In the genomic region with DNA sequence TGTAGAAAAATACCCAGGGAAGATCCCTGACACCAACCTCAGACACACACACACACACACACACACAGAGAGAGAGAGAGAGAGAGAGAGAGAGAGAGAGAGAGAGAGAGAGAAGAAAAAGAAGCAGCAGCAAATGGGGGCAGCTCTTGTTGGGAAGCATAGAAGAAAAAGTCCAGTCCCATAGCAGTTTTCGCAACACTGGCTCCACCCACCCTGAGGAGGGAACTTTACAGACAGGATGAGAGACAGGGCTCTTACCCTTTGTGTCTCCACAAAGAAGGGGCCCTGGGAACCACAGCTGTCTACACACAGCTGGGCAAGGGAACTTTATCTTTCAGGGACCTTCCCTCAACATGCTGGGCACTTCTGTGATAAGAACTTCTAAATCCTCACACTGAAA, we compare ENCODE assay signal across 12 mouse cellular contexts.
DNase-seq lines count a peak whose midpoint lies in the region; ATAC-seq and TF ChIP-seq lines count a peak whose summit lies in the region.
"Had no signal": no experiment of that assay in that cellular context is flagged by ENCODE, and none has a peak within 500 bp of the region (broad histone marks: within the 10 kb centered on the region; RNA-seq: fewer than 3 reads in every experiment).

No protein-coding gene starts in this region.

- peaks cover 28% of the 10 kb centered on the region for H3K4me1 ChIP-seq in limb, embryonic 10.5 days
- 0 out of 2 replicates have a peak, but pooled peaks cover 2% of the 10 kb centered on the region for H3K4me1 ChIP-seq in stomach, embryonic 16.5 days (ENCODE audit: control insufficient read depth, insufficient read depth, low read length)

- H3K9me3 ChIP-seq in limb, embryonic 10.5 days (replicated peaks): no peaks in the 10 kb centered on the region
- H3K9me3 ChIP-seq in stomach, embryonic 16.5 days (replicated peaks; ENCODE audit: control insufficient read depth, low read length): no peaks in the 10 kb centered on the region

- H3K27me3 ChIP-seq in C2C12 (ENCODE audit: control insufficient read depth, insufficient read depth, insufficient read length): no peaks in the 10 kb centered on the region
- no peaks in the 10 kb centered on the region for H3K27me3 ChIP-seq in limb, embryonic 10.5 days (ENCODE audit: low read depth, poor library complexity, severe bottlenecking)
- no peaks in the 10 kb centered on the region for H3K27me3 ChIP-seq in stomach, embryonic 16.5 days (ENCODE audit: control insufficient read depth, insufficient read depth, low read length)

- H3K9ac ChIP-seq in stomach, embryonic 16.5 days (ENCODE audit: low read length): 0 out of 2 replicates have a peak overlapping the region, but pooled peaks have one; percentile 18
- H3K9ac ChIP-seq: liver, embryonic 14.5 days had no signal

- H3K27ac ChIP-seq in limb, embryonic 10.5 days: 0 out of 2 replicates have a peak overlapping the region, but pooled peaks have one; percentile 9
- H3K27ac ChIP-seq in stomach, embryonic 16.5 days (ENCODE audit: low read length): peak overlapping the region; percentile 35; the same call in 1 of the 2 replicates
- H3K27ac ChIP-seq: liver, embryonic 14.5 days had no signal

- H3K79me3 ChIP-seq in C2C12 (ENCODE audit: low read depth): no peaks in the 10 kb centered on the region

- no peak overlapping the region for H3K4me3 ChIP-seq in C2C12 (ENCODE audit: insufficient read depth, poor library complexity, severe bottlenecking)
- no peak overlapping the region for H3K4me3 ChIP-seq in limb, embryonic 10.5 days
- no peak overlapping the region for H3K4me3 ChIP-seq in stomach, embryonic 16.5 days (replicated peaks; ENCODE audit: low read length)

- peaks cover 13% of the 10 kb centered on the region for H3K79me2 ChIP-seq in C2C12 (ENCODE audit: control insufficient read depth, insufficient read depth)

- H3K36me3 ChIP-seq in C2C12 (ENCODE audit: control insufficient read depth, insufficient read depth): peaks cover 35% of the 10 kb centered on the region
- peaks cover 39% of the 10 kb centered on the region for H3K36me3 ChIP-seq in limb, embryonic 10.5 days
- no peaks in the 10 kb centered on the region for H3K36me3 ChIP-seq in stomach, embryonic 16.5 days (ENCODE audit: control insufficient read depth, insufficient read depth, low read length)

- H3K4me2 ChIP-seq in stomach, embryonic 16.5 days (ENCODE audit: low read depth, low read length): no peak overlapping the region

- no peak overlapping the region for H3ac ChIP-seq in C2C12 (ENCODE audit: control insufficient read depth, insufficient read length, low read depth)

- WGBS in limb, embryonic 10.5 days: 75% methylated on average over 1 of the region's 1 CpGs
- WGBS in stomach, embryonic 16.5 days: 35% methylated on average over 1 of the region's 1 CpGs

- TF ChIP-seq CTCF in C2C12 (IDR thresholded peaks at IDR 0.05; ENCODE audit: control insufficient read depth, insufficient read depth, insufficient read length): no peak

- no peak for ATAC-seq in stomach, embryonic 16.5 days (ENCODE audit: insufficient read depth, low FRiP score)

- DNase-seq in 3T3-L1 (ENCODE audit: low read depth, low spot score): peak; percentile 71
- no peak for DNase-seq in limb, embryonic 10.5 days (ENCODE audit: low spot score)
- DNase-seq in adrenal gland, adult 8-10 months: no peak
- no peak for DNase-seq in adrenal gland, postnatal 4 days (ENCODE audit: low spot score in 2 of 2)
- no peak for DNase-seq in gastrocnemius, adult 18-20 months (ENCODE audit: low spot score)
- DNase-seq: embryo, embryonic 11 days; heart, postnatal 4 days; kidney, adult 11 months; spleen, adult 18-20 months had no signal

TF ChIP-seq in C2C12, 6 proteins besides CTCF, POLR2A, EP300 and RAD21:
- TF ChIP-seq CEBPB (IDR thresholded peaks at IDR 0.05; ENCODE audit: low read depth): peak; percentile 83
- no peak for TF ChIP-seq MYOD1 (IDR thresholded peaks at IDR 0.05; ENCODE audit: control insufficient read depth, insufficient read length, low read depth)
- no peak for TF ChIP-seq FOSL1 (IDR thresholded peaks at IDR 0.05; ENCODE audit: insufficient read depth, low read length, poor library complexity, severe bottlenecking)
- no peak for TF ChIP-seq USF1 (IDR thresholded peaks at IDR 0.05; ENCODE audit: low read depth)
